Mouse (Mus musculus) cerebellum, postnatal 14 days (tissue): Measurements from ENCODE around the gene Ezh1.

ENCODE experiments used
- DNase-seq, 2 experiments: peaks; one replicate each; pipeline ENCODE4 v3.0.0; 2021; ENCODE audit warnings: mixed read lengths in 2 of 2

Ezh1 gene

GRCm38 (mm10) chr11:101199555-101199954 lies 26.7 kb downstream of the Ezh1 start:
- no peak for DNase-seq

DNA sequence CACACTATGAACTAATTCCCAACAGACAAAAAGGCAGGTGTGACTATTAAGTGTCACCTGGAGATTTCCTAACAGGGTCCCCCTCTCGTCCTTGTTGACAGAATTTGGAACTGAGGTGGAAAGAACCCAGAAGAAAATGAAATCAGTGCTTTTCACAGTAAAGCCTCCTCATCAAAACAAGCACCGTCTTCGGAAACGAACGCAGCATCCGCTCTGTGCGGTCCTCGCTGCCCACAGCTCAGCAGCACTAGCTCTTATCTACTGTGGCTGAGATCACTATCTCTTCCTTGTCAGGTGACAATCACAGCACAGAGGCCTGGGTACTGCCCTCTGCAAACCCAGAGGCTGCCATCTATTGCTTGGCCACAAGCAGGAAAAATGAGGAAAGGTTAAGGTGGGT lies 30.1 kb downstream of the Ezh1 start:
- peak in 1 of 2 experiments; percentile 5 for DNase-seq

DNA sequence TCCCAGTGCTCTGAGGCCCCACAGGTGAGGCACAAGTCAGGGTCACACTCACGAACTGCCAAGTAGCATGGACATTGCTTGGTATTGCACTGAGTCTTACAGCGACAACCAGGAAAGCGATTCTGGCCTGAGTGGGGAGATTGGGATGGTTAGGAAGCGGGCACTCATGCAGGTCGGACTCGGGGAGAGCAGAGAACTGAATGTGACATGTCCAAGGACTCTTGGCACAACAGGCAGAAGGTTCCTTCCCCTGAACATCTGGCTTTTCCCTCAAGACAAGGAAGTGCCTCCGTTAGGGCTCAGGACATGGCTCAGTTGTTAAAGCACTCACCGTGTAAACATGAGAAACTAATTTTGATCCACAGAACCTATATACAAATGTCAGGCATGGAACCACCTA lies 30.7 kb downstream of the Ezh1 start:
- peak in 1 of 2 experiments; percentile 5 for DNase-seq

GRCm38 (mm10) chr11:101195101-101195500 lies 31.2 kb downstream of the Ezh1 start:
- peak in 1 of 2 experiments; percentile 4 for DNase-seq

- DNase-seq, result no peak
These were observed 31.6 kb downstream of the Ezh1 start for GRCm38 (mm10) chr11:101194643-101195042.

GRCm38 (mm10) chr11:101194137-101194536 lies 32.1 kb downstream of the Ezh1 start:
- peak; percentile 51 to 61 for DNase-seq

- DNase-seq, result peak; percentile 52 to 56
These were observed 33.2 kb downstream of the Ezh1 start for GRCm38 (mm10) chr11:101193076-101193475.

DNA sequence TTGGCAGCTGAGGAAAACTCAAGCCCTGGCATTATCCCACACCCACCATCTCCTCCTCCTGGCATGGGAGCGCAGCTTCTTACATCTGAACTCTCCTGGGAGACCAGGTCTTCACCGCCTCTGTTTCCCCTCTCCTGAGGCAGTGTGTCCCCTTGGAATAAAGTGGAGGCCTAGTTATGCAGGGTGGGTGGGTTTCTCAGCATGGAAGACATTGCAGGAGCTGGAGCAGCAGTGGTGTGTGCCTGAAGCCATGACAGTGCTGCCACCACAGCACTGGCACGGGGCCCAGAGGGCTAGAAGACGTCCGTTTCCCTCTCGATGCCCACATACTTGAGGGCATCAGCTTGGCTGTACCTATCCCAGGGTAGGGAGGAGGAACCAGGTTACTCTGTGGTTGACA lies 33.6 kb downstream of the Ezh1 start:
- peak; percentile 63 to 73 for DNase-seq

DNA sequence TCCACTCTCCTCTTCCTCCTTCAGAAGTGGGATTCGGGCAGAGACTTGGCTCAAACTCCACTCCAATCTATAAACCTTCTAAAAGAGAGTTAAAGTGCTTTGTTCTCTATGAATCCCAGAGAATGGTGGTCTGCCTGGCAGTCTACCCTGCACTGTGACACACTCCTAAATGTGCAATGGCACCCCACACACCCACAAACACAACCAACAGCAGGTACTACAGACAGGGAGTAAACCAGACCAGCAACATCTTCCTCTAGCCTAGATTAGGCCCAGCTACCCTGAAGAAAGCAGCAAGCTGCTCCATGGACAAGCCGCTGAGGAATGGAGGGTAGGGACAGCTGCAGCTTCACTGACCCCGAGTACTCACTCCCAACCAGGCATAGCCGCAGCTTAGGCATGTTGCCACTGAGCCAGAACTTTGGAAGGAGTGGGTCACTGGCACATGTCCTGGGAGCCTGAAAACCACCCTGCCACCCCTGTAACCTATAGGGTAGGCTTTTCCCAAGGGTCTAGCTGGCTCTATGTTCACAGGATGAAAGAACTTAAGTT lies 34.3 kb downstream of the Ezh1 start:
- peak; percentile 55 to 62 for DNase-seq

DNA sequence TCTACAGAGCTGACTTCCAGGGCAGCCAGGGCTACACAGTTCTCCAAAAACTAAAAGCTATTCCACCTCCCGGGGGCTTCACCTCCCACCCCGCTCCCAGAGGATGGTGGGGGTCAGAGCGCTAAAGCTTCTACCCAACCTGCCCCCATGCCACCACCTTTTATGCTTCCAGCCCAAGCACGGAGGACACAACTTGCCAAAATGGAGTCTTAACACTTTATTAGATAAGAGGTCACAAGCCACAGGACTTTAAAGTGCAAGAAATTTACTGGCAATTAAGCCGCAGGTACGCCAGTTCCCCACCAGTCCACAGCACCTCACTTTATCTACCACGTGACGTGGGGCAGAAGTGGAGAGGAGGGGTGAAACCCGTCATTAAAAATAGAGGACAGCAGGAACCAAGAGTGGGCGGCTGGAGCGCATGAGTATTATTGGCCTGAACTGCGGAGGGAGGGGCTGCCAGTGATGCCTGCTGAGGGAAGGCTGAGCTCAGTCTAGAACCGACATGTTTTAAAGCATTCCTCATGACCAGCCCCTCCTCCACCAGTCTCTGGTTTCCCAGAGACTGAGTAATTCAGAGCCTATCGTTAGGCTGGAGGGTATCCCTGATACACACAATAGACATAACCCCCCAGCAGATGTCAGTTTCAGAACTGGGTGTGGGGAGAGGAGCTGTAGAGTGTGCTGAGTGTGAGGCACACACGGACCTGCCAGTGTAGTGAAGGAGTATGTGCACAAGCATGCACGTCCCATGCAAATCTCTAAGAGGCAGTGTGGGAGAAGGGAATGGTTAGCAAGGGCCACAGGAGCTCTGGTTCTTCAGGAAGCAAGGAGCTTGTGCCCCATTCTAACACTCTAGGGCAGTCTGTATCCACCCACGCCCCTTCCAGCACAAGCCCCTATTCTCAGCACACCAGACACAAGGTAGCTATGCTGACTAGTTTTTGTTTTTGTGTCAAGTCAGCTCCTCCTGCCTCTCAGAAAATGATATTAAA lies 35.1 kb downstream of the Ezh1 start:
- peak; percentile 68 for DNase-seq

GRCm38 (mm10) chr11:101190181-101190912 lies 35.9 kb downstream of the Ezh1 start:
- DNase-seq, result peak; percentile 42 to 59

- peak; percentile 92 to 93 for DNase-seq
These were observed 36.6 kb downstream of the Ezh1 start for GRCm38 (mm10) chr11:101189495-101190180.

DNA sequence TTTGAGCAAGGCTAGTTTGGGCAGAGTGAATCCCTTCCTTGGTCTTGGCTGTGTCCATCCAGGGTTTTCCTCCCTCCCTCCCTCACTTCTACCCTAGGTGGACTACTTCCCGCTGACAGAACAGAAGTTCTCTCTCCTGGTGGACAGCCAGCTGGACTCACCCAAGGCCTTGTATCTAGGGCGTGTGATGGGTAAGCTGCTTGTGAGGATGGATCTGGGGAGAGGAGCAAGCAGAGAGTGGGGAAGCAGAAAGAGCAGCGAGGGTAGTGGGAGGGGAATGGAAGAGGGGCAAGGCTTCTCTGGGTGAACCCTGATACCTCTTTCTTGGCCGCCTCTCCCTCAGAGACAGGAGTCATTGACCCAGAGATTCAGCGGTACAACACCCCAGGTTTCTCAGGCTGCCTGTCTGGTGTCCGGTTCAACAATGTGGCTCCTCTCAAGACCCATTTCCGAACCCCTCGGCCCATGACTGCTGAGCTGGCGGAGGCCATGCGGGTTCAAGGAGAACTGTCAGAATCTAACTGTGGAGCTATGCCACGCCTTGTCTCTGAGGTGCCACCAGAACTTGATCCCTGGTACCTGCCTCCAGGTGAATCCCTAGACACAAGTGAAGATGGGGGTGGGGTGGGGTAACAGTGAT lies 38.0 kb downstream of the Ezh1 start:
- DNase-seq, result peak; percentile 91

- peak; percentile 9 to 33 for DNase-seq
These were observed 38.7 kb downstream of the Ezh1 start for GRCm38 (mm10) chr11:101187541-101187940.

DNA sequence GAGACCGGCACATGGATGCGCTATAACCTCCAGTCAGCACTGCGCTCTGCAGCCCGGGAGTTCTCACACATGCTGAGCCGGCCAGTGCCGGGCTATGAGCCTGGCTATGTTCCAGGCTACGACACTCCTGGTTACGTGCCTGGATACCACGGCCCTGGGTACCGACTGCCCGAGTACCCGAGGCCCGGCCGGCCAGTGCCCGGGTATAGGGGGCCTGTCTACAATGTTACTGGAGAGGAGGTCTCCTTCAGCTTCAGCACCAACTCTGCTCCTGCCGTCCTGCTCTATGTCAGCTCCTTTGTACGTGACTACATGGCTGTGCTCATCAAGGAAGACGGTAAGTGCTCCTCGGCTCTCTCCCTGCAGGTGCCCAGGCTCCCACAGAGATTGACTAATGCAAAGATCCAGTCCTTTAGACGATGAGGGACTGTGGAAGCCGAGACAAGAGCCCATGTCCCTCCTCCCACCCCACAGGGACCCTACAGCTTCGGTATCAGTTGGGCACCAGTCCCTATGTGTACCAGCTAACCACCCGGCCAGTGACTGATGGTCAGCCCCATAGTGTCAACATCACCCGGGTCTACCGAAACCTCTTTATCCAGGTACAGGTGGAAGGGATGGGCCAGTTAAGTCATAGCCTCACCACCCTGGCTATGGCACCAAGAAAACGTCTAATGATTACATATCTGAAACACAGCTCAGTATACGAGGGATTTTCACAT lies 39.6 kb downstream of the Ezh1 start:
- peak; percentile 52 to 65 for DNase-seq

- DNase-seq, result peak; percentile 7 to 20
These were observed 40.8 kb downstream of the Ezh1 start for GRCm38 (mm10) chr11:101185441-101185840.

DNA sequence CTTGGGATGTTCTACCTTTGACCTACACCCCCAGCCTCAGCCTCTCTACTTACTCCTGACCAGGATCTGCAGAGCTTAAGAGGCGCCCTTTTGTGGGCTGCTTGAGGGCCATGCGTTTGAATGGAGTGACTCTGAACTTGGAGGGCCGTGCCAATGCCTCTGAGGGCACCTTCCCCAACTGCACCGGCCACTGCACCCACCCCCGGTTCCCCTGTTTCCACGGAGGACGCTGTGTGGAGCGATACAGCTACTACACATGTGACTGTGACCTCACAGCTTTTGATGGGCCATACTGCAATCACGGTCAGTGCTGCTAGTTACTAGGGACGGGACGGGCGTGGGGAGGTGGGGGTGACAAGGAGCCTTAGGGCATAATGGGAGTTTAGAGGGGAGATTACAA lies 41.3 kb downstream of the Ezh1 start:
- DNase-seq, result peak; percentile 13 to 26

DNA sequence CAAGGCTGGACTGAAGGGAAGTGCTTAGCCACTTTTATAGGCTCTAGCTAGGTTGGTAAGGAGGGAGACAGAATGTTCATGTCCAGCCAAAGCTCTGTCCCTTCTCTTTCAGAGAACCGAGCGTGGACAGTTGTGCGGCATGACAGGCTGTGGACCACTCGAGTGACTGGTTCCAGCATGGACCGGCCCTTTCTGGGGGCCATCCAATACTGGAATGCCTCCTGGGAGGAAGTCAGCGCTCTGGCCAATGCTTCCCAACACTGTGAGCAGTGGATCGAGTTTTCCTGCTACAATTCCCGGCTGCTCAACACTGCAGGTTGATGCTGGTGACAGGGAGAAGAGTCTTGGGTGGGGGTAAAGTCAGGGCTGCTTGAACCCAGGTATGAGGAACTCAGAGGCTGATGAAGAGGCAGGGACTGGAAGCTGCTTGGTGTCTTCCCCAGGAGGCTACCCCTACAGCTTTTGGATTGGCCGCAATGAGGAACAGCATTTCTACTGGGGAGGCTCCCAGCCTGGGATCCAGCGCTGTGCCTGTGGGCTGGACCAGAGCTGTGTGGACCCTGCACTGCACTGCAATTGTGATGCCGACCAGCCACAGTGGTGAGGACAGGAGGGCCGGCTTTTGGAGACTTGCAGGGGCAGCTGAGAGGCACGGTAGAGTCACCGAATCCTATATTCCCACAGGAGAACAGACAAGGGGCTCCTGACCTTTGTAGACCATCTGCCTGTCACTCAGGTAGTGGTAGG lies 43.3 kb downstream of the Ezh1 start:
- peak; percentile 69 to 73 for DNase-seq

GRCm38 (mm10) chr11:101181961-101182360 lies 44.3 kb downstream of the Ezh1 start:
- DNase-seq, result peak in 1 of 2 experiments; percentile 4
